Mouse (Mus musculus) midbrain, embryonic 11.5 days (tissue): ENCODE measurements around the gene Depdc7. TPM values are rescaled to one million over a fixed set of nuclear protein-coding genes. Genes with fewer than 3 reads are reported as not detected.

Source experiments
- ATAC-seq: fragments of 200-750 bp; cut with Nextera tagmentation; 2 replicates; pipeline ENCODE4 v1.8.0; 2017; ENCODE audit warnings: moderate TSS enrichment, moderate library complexity; ENCODE audit not compliant: low FRiP score
- DNase-seq: peaks from one replicate; pipeline ENCODE4 v3.0.0; 2015; ENCODE audit warnings: low spot score; ENCODE audit errors: missing footprints
- H3K27ac ChIP-seq: fragments of 300-500 bp; sonication (generic); 2 replicates; pipeline ENCODE4 v1.5.1; 2014; ENCODE audit warnings: low read depth, low read length
- H3K27me3 ChIP-seq: fragments of 300-500 bp; sonication (generic); 2 replicates; pipeline ENCODE4 v1.6.1; 2014; ENCODE audit warnings: mild to moderate bottlenecking, low read length, moderate library complexity, mixed read lengths; ENCODE audit not compliant: control insufficient read depth, insufficient read depth
- H3K36me3 ChIP-seq: fragments of 300-500 bp; sonication (generic); 2 replicates; pipeline ENCODE4 v1.6.1; 2014; ENCODE audit warnings: mild to moderate bottlenecking, low read length, moderate library complexity, mixed read lengths; ENCODE audit not compliant: control insufficient read depth, insufficient read depth
- H3K4me1 ChIP-seq: fragments of 300-500 bp; sonication (generic); 2 replicates; pipeline ENCODE4 v1.6.1; 2014; ENCODE audit warnings: low read length; ENCODE audit not compliant: control insufficient read depth, insufficient read depth
- H3K4me2 ChIP-seq: fragments of 300-500 bp; sonication (generic); 2 replicates; pipeline ENCODE4 v1.6.1; 2014; ENCODE audit warnings: mild to moderate bottlenecking, moderate library complexity
- H3K4me3 ChIP-seq: fragments of 300-500 bp; sonication (generic); 2 replicates; pipeline ENCODE4 v1.5.1; 2014; ENCODE audit warnings: low read depth, low read length
- H3K9ac ChIP-seq: fragments of 300-500 bp; sonication (generic); 2 replicates; pipeline ENCODE4 v1.6.1; 2014; ENCODE audit warnings: low read length
- H3K9me3 ChIP-seq: fragments of 300-500 bp; sonication (generic); 2 replicates; pipeline ENCODE4 v1.6.1; 2016; ENCODE audit warnings: low read length; ENCODE audit not compliant: control insufficient read depth
- WGBS: fragments of 180-500 bp; shearing (Covaris S2); extraction: QIAGEN DNeasy Blood & Tissue Kit; methylation state at CpG from one replicate; pipeline ENCODE4 v1.1.7; 2014; 5-methylcytosine and 5-hydroxymethylcytosine counted together
- polyA plus RNA-seq: library from polyadenylated mRNA; unstranded; fragments of >200 nt; fragmentation: Nextera tagmentation; extraction: Ambion mirVana; gene quantifications from 2 replicates; pipeline ENCODE4 v1.2.1, GENCODE M21; 2014

The Depdc7 gene
- polyA plus RNA-seq, 1 experiment from 2014 or later: 4.0 TPM

GRCm38 (mm10) chr2:104743160-104743559, 482 bp upstream of the Depdc7 start:
- Histone ChIP-seq H3K4me1 (no peaks in the 10 kb centered on the region), H3K9ac (no peak overlapping the region), H3K27ac (no peak overlapping the region), H3K9me3 (no peaks in the 10 kb centered on the region), H3K36me3 (no peaks in the 10 kb centered on the region), H3K4me2 (peak overlapping the region; percentile 92), H3K27me3 (peaks cover 11% of the 10 kb centered on the region; the same call in 1 of the 2 replicates), H3K4me3 (peak overlapping the region; percentile 64; the same call in 1 of the 2 replicates)
- no peak for ATAC-seq
- no peak for DNase-seq
- WGBS: 23% methylated on average over 7 of the region's 7 CpGs

- Histone ChIP-seq H3K4me2 (peak overlapping the region; percentile 92), H3K27ac (no peak overlapping the region), H3K4me3 (peak overlapping the region; percentile 64), H3K9me3 (no peaks in the 10 kb centered on the region), H3K9ac (peak overlapping the region; percentile 71), H3K4me1 (no peaks in the 10 kb centered on the region), H3K27me3 (peaks cover 11% of the 10 kb centered on the region; the same call in 1 of the 2 replicates), H3K36me3 (no peaks in the 10 kb centered on the region)
- peak; percentile 94 for DNase-seq
- no peak for ATAC-seq
- 3% methylated on average over 46 of the region's 46 CpGs for WGBS
These were observed 560 bp downstream of the Depdc7 start for GRCm38 (mm10) chr2:104741896-104742740.

GRCm38 (mm10) chr2:104741015-104741758, 1.5 kb downstream of the Depdc7 start:
- Histone ChIP-seq H3K4me3 (no peak overlapping the region), H3K27ac (no peak overlapping the region), H3K36me3 (no peaks in the 10 kb centered on the region), H3K4me2 (no peak overlapping the region; the same call in 1 of the 2 replicates), H3K27me3 (peaks cover 11% of the 10 kb centered on the region; the same call in 1 of the 2 replicates), H3K9ac (no peak overlapping the region), H3K4me1 (no peaks in the 10 kb centered on the region), H3K9me3 (no peaks in the 10 kb centered on the region)
- WGBS: 25% methylated on average over 7 of the region's 7 CpGs
- no peak for ATAC-seq
- DNase-seq: peak; percentile 87

- H3K27me3 ChIP-seq: peaks cover 11% of the 10 kb centered on the region; the same call in 1 of the 2 replicates
- no peak for ATAC-seq
- H3K36me3 ChIP-seq: no peaks in the 10 kb centered on the region
These were observed 2.3 kb downstream of the Depdc7 start for GRCm38 (mm10) chr2:104740248-104740949.

GRCm38 (mm10) chr2:104739691-104740090, 3.0 kb downstream of the Depdc7 start:
- H3K27me3 ChIP-seq: peaks cover 11% of the 10 kb centered on the region; the same call in 1 of the 2 replicates
- WGBS: 86% methylated on average over 2 of the region's 2 CpGs

More at GRCm38 (mm10) chr2:104740248-104740949, 2.3 kb downstream of the Depdc7 start:
- Histone ChIP-seq H3K4me1 (no peaks in the 10 kb centered on the region), H3K9ac (no peak overlapping the region), H3K4me2 (no peak overlapping the region), H3K9me3 (no peaks in the 10 kb centered on the region), H3K27ac (no peak overlapping the region), H3K4me3 (no peak overlapping the region)
- DNase-seq: no peak
- WGBS: 57% methylated on average over 7 of the region's 7 CpGs

GRCm38 (mm10) chr2:104736241-104736640, 6.4 kb downstream of the Depdc7 start:
- Histone ChIP-seq H3K27me3 (peaks cover 1% of the 10 kb centered on the region; the same call in 1 of the 2 replicates), H3K36me3 (no peaks in the 10 kb centered on the region), H3K9ac (no peak overlapping the region), H3K9me3 (no peaks in the 10 kb centered on the region), H3K4me2 (no peak overlapping the region), H3K4me3 (no peak overlapping the region), H3K4me1 (no peaks in the 10 kb centered on the region), H3K27ac (no peak overlapping the region)
- no peak for ATAC-seq
- 77% methylated on average over 7 of the region's 7 CpGs for WGBS
- DNase-seq: no peak

More at GRCm38 (mm10) chr2:104739691-104740090, 3.0 kb downstream of the Depdc7 start:
- Histone ChIP-seq H3K4me3 (no peak overlapping the region), H3K9me3 (no peaks in the 10 kb centered on the region), H3K27ac (no peak overlapping the region), H3K4me1 (no peaks in the 10 kb centered on the region), H3K4me2 (no peak overlapping the region), H3K36me3 (no peaks in the 10 kb centered on the region), H3K9ac (no peak overlapping the region)
- ATAC-seq (no peak), DNase-seq (no peak)

GRCm38 (mm10) chr2:104732562-104733256, 10.0 kb downstream of the Depdc7 start:
- no peak for DNase-seq
- H3K27ac ChIP-seq: no peak overlapping the region
- 77% methylated on average over 7 of the region's 7 CpGs for WGBS

GRCm38 (mm10) chr2:104732033-104732444, 10.6 kb downstream of the Depdc7 start:
- WGBS: 92% methylated on average over 9 of the region's 9 CpGs
- no peaks in the 10 kb centered on the region for H3K9me3 ChIP-seq

More at GRCm38 (mm10) chr2:104732562-104733256, 10.0 kb downstream of the Depdc7 start:
- Histone ChIP-seq H3K4me3 (no peak overlapping the region), H3K4me2 (no peak overlapping the region), H3K9me3 (no peaks in the 10 kb centered on the region), H3K4me1 (no peaks in the 10 kb centered on the region), H3K27me3 (no peaks in the 10 kb centered on the region), H3K36me3 (no peaks in the 10 kb centered on the region), H3K9ac (no peak overlapping the region)
- ATAC-seq: no peak

More at GRCm38 (mm10) chr2:104732033-104732444, 10.6 kb downstream of the Depdc7 start:
- Histone ChIP-seq H3K4me2 (no peak overlapping the region), H3K36me3 (no peaks in the 10 kb centered on the region), H3K4me3 (no peak overlapping the region), H3K27me3 (no peaks in the 10 kb centered on the region), H3K9ac (no peak overlapping the region), H3K4me1 (no peaks in the 10 kb centered on the region), H3K27ac (no peak overlapping the region)
- DNase-seq (no peak), ATAC-seq (no peak)
